Mouse (Mus musculus): Measurements from ENCODE around the gene Fam71e2.

GRCm38 (mm10) chr7:4794631-4795168 lies 23.6 kb upstream of the Fam71e2 start:
- TF ChIP-seq CTCF (IDR thresholded peaks at IDR 0.05; ENCODE audit: insufficient read depth, low read length), result no peak
- no peak for TF ChIP-seq POLR2A (IDR thresholded peaks at IDR 0.05; ENCODE audit: borderline replicate concordance, extremely low read depth, low read depth, low read length)

Data from lung, adult 2 months (tissue).